Mouse (Mus musculus): Measurements from ENCODE around the gene Smad3. TPM values are rescaled to one million over a fixed set of nuclear protein-coding genes. Genes with fewer than 3 reads are reported as not detected.

Smad3 gene
- polyA plus RNA-seq, 1 experiment from 2014 or later, result 9.7 TPM

DNA sequence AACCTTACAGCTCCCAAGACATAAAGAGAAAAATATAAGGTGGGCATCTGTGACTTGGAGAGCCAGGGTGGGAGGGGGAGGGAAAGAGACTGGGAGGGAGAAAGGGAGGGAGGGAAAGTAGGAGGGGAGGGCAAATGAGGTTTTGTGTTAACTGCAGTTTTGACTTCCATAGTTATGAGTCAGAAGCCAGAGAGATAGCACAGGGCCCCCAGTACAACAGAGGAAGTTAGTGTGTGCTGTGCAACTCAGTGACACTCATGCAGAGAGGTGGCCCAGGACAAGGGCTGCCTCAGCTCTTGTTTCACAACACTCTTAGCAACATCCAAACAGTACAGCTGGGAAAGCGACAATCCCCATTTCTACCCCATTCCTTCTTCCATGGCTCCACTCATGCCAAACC lies 79.7 kb downstream of the Smad3 start:
- peaks cover 42% of the 10 kb centered on the region for H3K4me1 ChIP-seq (ENCODE audit: control insufficient read depth, insufficient read depth, low read length)
- ATAC-seq (replicated peaks; ENCODE audit: insufficient number of reproducible peaks, low FRiP score, low TSS enrichment), result 0 out of 2 replicates have a peak, but pooled peaks have one; percentile 50
- H3K4me2 ChIP-seq, result no peak overlapping the region; the same call in 1 of the 2 replicates
- no peaks in the 10 kb centered on the region for H3K9me3 ChIP-seq (replicated peaks; ENCODE audit: control insufficient read depth, low read length)
- H3K27me3 ChIP-seq (ENCODE audit: control insufficient read depth, insufficient read depth, low read length), result no peaks in the 10 kb centered on the region
- H3K36me3 ChIP-seq (ENCODE audit: control insufficient read depth, insufficient read depth, low read length), result no peaks in the 10 kb centered on the region
- H3K27ac ChIP-seq (ENCODE audit: low read depth, low read length), result peak overlapping the region; percentile 68
- H3K9ac ChIP-seq (ENCODE audit: low read depth, low read length), result no peak overlapping the region
- 79% methylated on average over 1 of the region's 1 CpGs for WGBS (ENCODE audit: insufficient replicate concordance)
- H3K4me3 ChIP-seq (ENCODE audit: low read depth, low read length), result no peak overlapping the region

DNA sequence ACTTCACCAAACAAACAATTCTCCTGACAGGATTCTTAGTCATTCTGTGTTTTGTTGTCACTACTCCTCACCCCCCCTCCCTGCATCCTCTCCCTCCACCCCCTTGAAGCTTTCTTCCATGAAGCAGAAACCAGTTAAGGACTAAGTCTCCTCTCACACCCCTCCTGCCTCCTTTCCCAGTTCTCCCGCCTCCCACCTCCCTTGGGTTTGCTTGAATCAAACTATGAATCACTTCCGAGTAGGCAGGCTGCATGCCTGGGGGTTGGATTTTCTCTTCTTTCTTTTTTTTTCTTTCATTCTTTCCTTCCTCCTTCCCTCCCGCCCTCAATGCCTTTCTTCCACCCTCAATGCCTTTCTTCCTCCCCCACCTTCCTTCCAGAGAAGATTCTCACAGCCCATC lies 80.2 kb downstream of the Smad3 start:
- H3K4me1 ChIP-seq (ENCODE audit: control insufficient read depth, insufficient read depth, low read length), result peaks cover 46% of the 10 kb centered on the region
- H3K9me3 ChIP-seq (replicated peaks; ENCODE audit: control insufficient read depth, low read length), result no peaks in the 10 kb centered on the region
- ATAC-seq (replicated peaks; ENCODE audit: insufficient number of reproducible peaks, low FRiP score, low TSS enrichment), result no peak
- H3K4me2 ChIP-seq, result peak overlapping the region; percentile 6; the same call in 1 of the 2 replicates
- H3K4me3 ChIP-seq (ENCODE audit: low read depth, low read length), result no peak overlapping the region
- no peaks in the 10 kb centered on the region for H3K36me3 ChIP-seq (ENCODE audit: control insufficient read depth, insufficient read depth, low read length)
- 61% methylated on average over 3 of the region's 3 CpGs for WGBS (ENCODE audit: insufficient replicate concordance)
- H3K9ac ChIP-seq (ENCODE audit: low read depth, low read length), result no peak overlapping the region
- no peaks in the 10 kb centered on the region for H3K27me3 ChIP-seq (ENCODE audit: control insufficient read depth, insufficient read depth, low read length)
- H3K27ac ChIP-seq (ENCODE audit: low read depth, low read length), result peak overlapping the region; percentile 52; the same call in 1 of the 2 replicates

GRCm38 (mm10) chr9:63674613-63675012 lies 83.2 kb downstream of the Smad3 start:
- peaks cover 46% of the 10 kb centered on the region for H3K4me1 ChIP-seq (ENCODE audit: control insufficient read depth, insufficient read depth, low read length)
- WGBS (ENCODE audit: insufficient replicate concordance), result 55% methylated on average over 10 of the region's 10 CpGs

GRCm38 (mm10) chr9:63673494-63673805 lies 84.3 kb downstream of the Smad3 start:
- no peaks in the 10 kb centered on the region for H3K9me3 ChIP-seq (replicated peaks; ENCODE audit: control insufficient read depth, low read length)
- no peaks in the 10 kb centered on the region for H3K36me3 ChIP-seq (ENCODE audit: control insufficient read depth, insufficient read depth, low read length)
- H3K4me3 ChIP-seq (ENCODE audit: low read depth, low read length), result no peak overlapping the region
- ATAC-seq (replicated peaks; ENCODE audit: insufficient number of reproducible peaks, low FRiP score, low TSS enrichment), result no peak
- peaks cover 46% of the 10 kb centered on the region for H3K4me1 ChIP-seq (ENCODE audit: control insufficient read depth, insufficient read depth, low read length)
- H3K27ac ChIP-seq (ENCODE audit: low read depth, low read length), result no peak overlapping the region
- 60% methylated on average over 3 of the region's 3 CpGs for WGBS (ENCODE audit: insufficient replicate concordance)
- no peak overlapping the region for H3K9ac ChIP-seq (ENCODE audit: low read depth, low read length)
- H3K4me2 ChIP-seq, result no peak overlapping the region
- no peaks in the 10 kb centered on the region for H3K27me3 ChIP-seq (ENCODE audit: control insufficient read depth, insufficient read depth, low read length)

More at GRCm38 (mm10) chr9:63674613-63675012, 83.2 kb downstream of the Smad3 start:
- Histone ChIP-seq H3K36me3 (ENCODE audit: control insufficient read depth, insufficient read depth, low read length) (no peaks in the 10 kb centered on the region), H3K4me2 (no peak overlapping the region), H3K4me3 (ENCODE audit: low read depth, low read length) (no peak overlapping the region), H3K9me3 (replicated peaks; ENCODE audit: control insufficient read depth, low read length) (no peaks in the 10 kb centered on the region), H3K27me3 (ENCODE audit: control insufficient read depth, insufficient read depth, low read length) (no peaks in the 10 kb centered on the region), H3K9ac (ENCODE audit: low read depth, low read length) (no peak overlapping the region), H3K27ac (ENCODE audit: low read depth, low read length) (no peak overlapping the region)
- ATAC-seq (replicated peaks; ENCODE audit: insufficient number of reproducible peaks, low FRiP score, low TSS enrichment), result no peak

GRCm38 (mm10) chr9:63672797-63673493 lies 84.8 kb downstream of the Smad3 start:
- Histone ChIP-seq H3K36me3 (ENCODE audit: control insufficient read depth, insufficient read depth, low read length) (no peaks in the 10 kb centered on the region), H3K4me2 (no peak overlapping the region), H3K27me3 (ENCODE audit: control insufficient read depth, insufficient read depth, low read length) (no peaks in the 10 kb centered on the region), H3K9me3 (replicated peaks; ENCODE audit: control insufficient read depth, low read length) (no peaks in the 10 kb centered on the region), H3K4me1 (ENCODE audit: control insufficient read depth, insufficient read depth, low read length) (peaks cover 46% of the 10 kb centered on the region), H3K27ac (ENCODE audit: low read depth, low read length) (peak overlapping the region; percentile 0; the same call in 1 of the 2 replicates), H3K4me3 (ENCODE audit: low read depth, low read length) (no peak overlapping the region), H3K9ac (ENCODE audit: low read depth, low read length) (no peak overlapping the region)
- 66% methylated on average over 8 of the region's 8 CpGs for WGBS (ENCODE audit: insufficient replicate concordance)
- no peak for ATAC-seq (replicated peaks; ENCODE audit: insufficient number of reproducible peaks, low FRiP score, low TSS enrichment)

DNA sequence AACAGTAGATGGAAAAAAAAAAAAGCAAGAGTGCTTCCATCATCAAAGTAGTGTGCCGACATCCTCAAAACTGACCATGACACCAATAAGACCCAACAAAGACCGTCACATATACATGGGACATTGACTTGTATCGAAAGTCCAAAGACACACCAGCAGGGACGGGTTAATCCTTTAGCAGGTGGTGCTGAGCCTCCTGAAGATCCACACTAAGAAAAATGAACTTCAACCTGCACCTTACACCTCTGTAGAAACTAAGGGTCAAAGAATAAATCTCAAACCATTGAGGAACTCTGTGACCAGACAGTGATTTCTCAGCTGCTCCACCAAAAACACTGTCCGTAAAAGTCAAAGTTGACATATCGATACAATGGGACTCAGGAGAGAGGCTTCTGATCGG lies 88.0 kb downstream of the Smad3 start:
- H3K4me1 ChIP-seq (ENCODE audit: control insufficient read depth, insufficient read depth, low read length), result peaks cover 47% of the 10 kb centered on the region
- no peaks in the 10 kb centered on the region for H3K36me3 ChIP-seq (ENCODE audit: control insufficient read depth, insufficient read depth, low read length)
- no peak overlapping the region for H3K27ac ChIP-seq (ENCODE audit: low read depth, low read length)
- no peak overlapping the region for H3K4me3 ChIP-seq (ENCODE audit: low read depth, low read length)
- 94% methylated on average over 7 of the region's 7 CpGs for WGBS (ENCODE audit: insufficient replicate concordance)
- H3K9me3 ChIP-seq (replicated peaks; ENCODE audit: control insufficient read depth, low read length), result no peaks in the 10 kb centered on the region
- no peaks in the 10 kb centered on the region for H3K27me3 ChIP-seq (ENCODE audit: control insufficient read depth, insufficient read depth, low read length)
- ATAC-seq (replicated peaks; ENCODE audit: insufficient number of reproducible peaks, low FRiP score, low TSS enrichment), result no peak
- no peak overlapping the region for H3K4me2 ChIP-seq
- no peak overlapping the region for H3K9ac ChIP-seq (ENCODE audit: low read depth, low read length)

DNA sequence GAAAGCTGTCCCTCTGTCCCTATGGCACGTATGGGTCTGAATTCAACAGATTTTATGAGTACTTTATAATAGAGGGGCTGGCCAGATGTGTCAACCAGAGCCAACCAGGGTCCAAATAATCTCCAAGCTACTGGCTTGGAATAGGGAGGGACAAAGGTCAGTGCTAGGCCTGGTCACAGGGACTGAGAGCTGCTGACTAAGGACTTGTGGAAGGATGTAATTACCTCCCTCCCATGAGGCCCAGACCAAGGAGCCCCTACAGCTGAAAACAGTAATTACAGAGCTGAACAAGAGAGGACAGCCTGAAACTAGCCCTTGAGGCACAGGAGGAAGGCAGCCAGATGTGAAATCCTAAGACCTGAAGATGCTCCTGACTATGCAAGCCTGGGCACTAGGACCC lies 89.2 kb downstream of the Smad3 start:
- no peaks in the 10 kb centered on the region for H3K36me3 ChIP-seq (ENCODE audit: control insufficient read depth, insufficient read depth, low read length)
- H3K4me2 ChIP-seq, result no peak overlapping the region
- H3K4me1 ChIP-seq (ENCODE audit: control insufficient read depth, insufficient read depth, low read length), result peaks cover 47% of the 10 kb centered on the region
- no peak overlapping the region for H3K27ac ChIP-seq (ENCODE audit: low read depth, low read length)
- H3K4me3 ChIP-seq (ENCODE audit: low read depth, low read length), result no peak overlapping the region
- H3K9me3 ChIP-seq (replicated peaks; ENCODE audit: control insufficient read depth, low read length), result no peaks in the 10 kb centered on the region
- no peaks in the 10 kb centered on the region for H3K27me3 ChIP-seq (ENCODE audit: control insufficient read depth, insufficient read depth, low read length)
- no peak for ATAC-seq (replicated peaks; ENCODE audit: insufficient number of reproducible peaks, low FRiP score, low TSS enrichment)
- WGBS (ENCODE audit: insufficient replicate concordance), result 94% methylated on average over 1 of the region's 1 CpGs
- no peak overlapping the region for H3K9ac ChIP-seq (ENCODE audit: low read depth, low read length)

GRCm38 (mm10) chr9:63667373-63667724 lies 90.4 kb downstream of the Smad3 start:
- 80% methylated on average over 8 of the region's 8 CpGs for WGBS (ENCODE audit: insufficient replicate concordance)
- no peak for ATAC-seq (replicated peaks; ENCODE audit: insufficient number of reproducible peaks, low FRiP score, low TSS enrichment)
- Histone ChIP-seq H3K4me2 (0 out of 2 replicates have a peak overlapping the region, but pooled peaks have one; percentile 2), H3K27ac (ENCODE audit: low read depth, low read length) (no peak overlapping the region), H3K4me3 (ENCODE audit: low read depth, low read length) (no peak overlapping the region), H3K36me3 (ENCODE audit: control insufficient read depth, insufficient read depth, low read length) (no peaks in the 10 kb centered on the region), H3K9me3 (replicated peaks; ENCODE audit: control insufficient read depth, low read length) (no peaks in the 10 kb centered on the region), H3K4me1 (ENCODE audit: control insufficient read depth, insufficient read depth, low read length) (peaks cover 47% of the 10 kb centered on the region), H3K27me3 (ENCODE audit: control insufficient read depth, insufficient read depth, low read length) (no peaks in the 10 kb centered on the region), H3K9ac (ENCODE audit: low read depth, low read length) (no peak overlapping the region)
